Mouse (Mus musculus): ENCODE measurements around the gene Clic1. TPM values are rescaled to one million over a fixed set of nuclear protein-coding genes. Genes with fewer than 3 reads are reported as not detected.

The Clic1 gene
- polyA plus RNA-seq (2012; rRNA removed) = 88.4 and 92.7 TPM in 2 replicates

GRCm38 (mm10) chr17:35049561-35050016, at the start of gene Clic1:
TSS of gene Clic1 (plus strand) at chr17:35049966.

GRCm38 (mm10) chr17:35000717-35001451, 48.9 kb upstream of the Clic1 start, which contains the start of gene Vars:
TSS of gene Vars (plus strand) at chr17:35000987.

GRCm38 (mm10) chr17:35016376-35016775, 33.4 kb upstream of the Clic1 start, which contains the start of gene Vwa7:
TSS of gene Vwa7 (plus strand) at chr17:35016579.

GRCm38 (mm10) chr17:35027277-35028068, 22.3 kb upstream of the Clic1 start, which contains the start of gene Sapcd1:
TSS of gene Sapcd1 (minus strand) at chr17:35028016.

GRCm38 (mm10) chr17:35046681-35047455, 2.9 kb upstream of the Clic1 start, which contains the start of gene Msh5:
TSS of gene Msh5 (minus strand) at chr17:35046745.

GRCm38 (mm10) chr17:35058911-35059892, 9.4 kb downstream of the Clic1 start, which contains the start of gene Ddah2:
TSS of gene Ddah2 (plus strand) at chr17:35059035.

GRCm38 (mm10) chr17:35064951-35065947, 15.5 kb downstream of the Clic1 start, which contains the start of gene Ly6g6c:
TSS of gene Ly6g6c (plus strand) at chr17:35065388.

GRCm38 (mm10) chr17:35066084-35066483, 16.3 kb downstream of the Clic1 start, which contains the start of gene Mpig6b:
TSS of gene Mpig6b (minus strand) at chr17:35066184.

GRCm38 (mm10) chr17:35076507-35077176, 26.9 kb downstream of the Clic1 start, which contains the start of gene Ly6g6e:
TSS of gene Ly6g6e (plus strand) at chr17:35076902.

GRCm38 (mm10) chr17:35077786-35078233, 28.0 kb downstream of the Clic1 start, which contains the start of gene Ly6g6d:
TSS of gene Ly6g6d (minus strand) at chr17:35078065.

GRCm38 (mm10) chr17:35085208-35085865, 35.6 kb downstream of the Clic1 start, which contains the start of gene Ly6g6f:
TSS of gene Ly6g6f (minus strand) at chr17:35085610.

GRCm38 (mm10) chr17:35088825-35089644, 39.3 kb downstream of the Clic1 start, which contains the start of gene Abhd16a:
TSS of gene Abhd16a (plus strand) at chr17:35089263.

GRCm38 (mm10) chr17:35108097-35108496, 58.3 kb downstream of the Clic1 start, which contains the start of gene Ly6g5c:
TSS of gene Ly6g5c (plus strand) at chr17:35108279.

